Mouse (Mus musculus) 3T3-L1 (cell line): ENCODE data around the gene Gm10128.
"Not testable (repeated sequence)": the region's sequence is repeated elsewhere in the genome, so short reads cannot be mapped to it uniquely, and the experiment has no call there.

Experiments
- DNase-seq: peaks from one replicate; pipeline ENCODE4 v3.0.0-alpha.2; 2015; ENCODE audit warnings: low read depth, low spot score

Gm10128 gene

GRCm38 (mm10) chr14:7643872-7644271, at the start of gene Gm10128:
TSS of gene Gm10128 (minus strand) at chr14:7643972.
- DNase-seq = not testable (repeated sequence)

DNA sequence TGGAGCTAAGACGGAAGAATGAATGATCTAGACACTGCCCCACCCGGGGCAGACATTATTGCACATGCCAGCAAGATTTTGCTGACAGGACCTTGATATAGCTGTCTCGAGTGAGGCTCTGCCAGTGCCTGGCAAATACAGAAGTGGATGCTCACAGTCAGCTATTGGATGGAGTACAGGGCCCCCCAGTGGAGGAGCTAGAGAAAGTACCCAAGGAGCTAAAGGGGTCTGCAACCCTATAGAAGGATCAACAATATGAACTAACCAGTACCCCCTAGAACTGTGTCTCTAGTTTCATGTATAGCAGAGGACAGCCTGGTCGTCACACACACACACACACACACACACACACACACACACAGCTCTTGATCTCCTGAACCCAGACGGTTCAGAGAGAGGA, 37.4 kb upstream of the Gm10128 start:
- not testable (repeated sequence) for DNase-seq

DNA sequence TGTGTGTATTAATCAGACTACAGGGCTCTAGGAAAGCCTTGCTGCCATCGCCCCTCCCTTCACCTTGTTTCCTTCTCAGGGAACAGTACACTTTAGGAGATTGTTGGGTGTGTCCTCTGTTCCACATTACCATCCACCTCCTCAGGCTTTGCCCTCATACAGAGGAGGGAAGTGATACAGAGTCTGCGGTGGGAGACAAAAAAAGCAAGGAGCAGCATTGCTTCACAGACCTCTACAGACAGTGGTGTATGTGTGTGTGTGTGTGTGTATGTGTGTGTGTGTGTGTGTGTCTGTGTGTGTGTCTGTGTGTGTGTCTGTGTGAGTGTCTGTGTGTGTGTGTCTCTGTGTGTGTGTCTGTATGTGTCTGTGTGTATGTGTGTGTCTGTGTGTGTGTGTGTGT, 18.7 kb upstream of the Gm10128 start:
- not testable (repeated sequence) for DNase-seq

DNA sequence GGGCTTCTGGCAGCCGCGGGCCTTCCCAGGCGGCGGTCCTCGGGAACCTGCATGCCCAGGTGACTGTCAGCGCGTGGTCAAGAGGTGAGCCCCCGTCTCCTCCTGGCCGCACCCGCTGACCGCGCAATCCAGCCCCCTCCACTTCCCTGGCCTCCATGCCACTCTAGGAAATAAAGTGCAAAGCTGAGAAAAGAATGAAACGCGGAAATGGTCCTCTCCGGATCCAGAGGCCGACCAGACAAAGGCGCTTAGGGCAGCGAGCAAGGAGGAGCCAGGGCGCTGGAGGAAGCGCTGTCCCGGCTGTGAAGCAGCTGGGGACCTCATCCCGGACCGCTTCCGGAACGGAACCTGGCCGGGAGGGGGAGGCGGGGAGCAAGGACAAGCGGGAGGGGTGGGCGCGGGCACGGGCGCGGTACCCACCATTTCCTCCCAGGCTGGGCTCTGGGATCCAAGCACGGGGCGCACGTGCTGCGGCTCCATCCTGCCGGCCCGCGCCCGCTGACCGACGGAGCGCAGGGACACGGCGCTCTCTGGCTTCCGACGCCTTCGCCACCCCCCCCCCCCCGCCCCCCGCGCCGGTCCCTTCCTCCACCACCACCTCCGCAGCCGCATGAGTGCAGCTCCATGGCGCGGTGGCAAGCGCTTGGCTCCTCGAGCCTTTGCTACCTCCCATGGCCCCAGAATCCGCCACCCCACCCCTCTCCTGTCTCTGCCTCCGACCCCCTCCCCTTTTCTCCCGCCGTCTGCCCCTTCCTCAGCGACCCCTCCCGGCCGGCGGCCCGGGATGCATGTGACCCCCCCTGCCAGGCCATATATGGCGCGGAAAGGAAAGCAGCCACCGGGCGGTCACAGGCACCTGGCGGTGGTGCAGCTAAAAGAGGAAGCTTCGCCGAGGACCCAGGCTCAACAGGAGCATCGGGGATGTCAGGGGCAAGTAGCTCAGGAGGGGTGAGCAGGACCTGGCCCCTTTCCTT, 14.6 kb upstream of the Gm10128 start:
- DNase-seq = not testable (repeated sequence)

- not testable (repeated sequence) for DNase-seq
These were observed 13.7 kb upstream of the Gm10128 start for GRCm38 (mm10) chr14:7657456-7657855.

GRCm38 (mm10) chr14:7595492-7595891, 48.3 kb downstream of the Gm10128 start, which contains the start of gene Gm10338:
TSS of gene Gm10338 (minus strand) at chr14:7595592.
- DNase-seq = not testable (repeated sequence)
